Mouse (Mus musculus) right cerebral cortex, adult 18-20 months (tissue): ENCODE results near the gene Mylk4.

Experiments used
- DNase-seq: peaks from one replicate; pipeline ENCODE4 v3.0.0; 2022; ENCODE audit warnings: mixed read lengths

Gene Mylk4

DNA sequence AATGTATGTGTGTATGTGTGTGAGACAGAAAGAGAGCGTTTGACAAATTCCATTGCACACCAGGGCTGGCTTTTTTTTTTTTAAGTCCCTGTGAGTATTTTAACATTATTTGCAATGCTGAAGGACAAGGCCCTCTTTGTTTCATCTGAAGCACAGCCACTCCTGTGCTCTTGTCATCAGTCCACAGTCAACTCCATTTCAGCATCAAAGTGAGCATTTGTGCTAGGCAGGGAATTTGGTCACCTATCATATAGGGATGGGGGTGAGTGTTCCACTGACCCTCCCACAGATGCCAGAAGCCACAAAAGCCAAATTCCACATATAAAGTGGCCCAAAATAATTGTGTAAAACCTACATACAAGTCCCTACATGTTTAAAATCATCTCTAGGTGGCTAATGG lies 78.4 kb downstream of the Mylk4 start:
- no peak for DNase-seq

DNA sequence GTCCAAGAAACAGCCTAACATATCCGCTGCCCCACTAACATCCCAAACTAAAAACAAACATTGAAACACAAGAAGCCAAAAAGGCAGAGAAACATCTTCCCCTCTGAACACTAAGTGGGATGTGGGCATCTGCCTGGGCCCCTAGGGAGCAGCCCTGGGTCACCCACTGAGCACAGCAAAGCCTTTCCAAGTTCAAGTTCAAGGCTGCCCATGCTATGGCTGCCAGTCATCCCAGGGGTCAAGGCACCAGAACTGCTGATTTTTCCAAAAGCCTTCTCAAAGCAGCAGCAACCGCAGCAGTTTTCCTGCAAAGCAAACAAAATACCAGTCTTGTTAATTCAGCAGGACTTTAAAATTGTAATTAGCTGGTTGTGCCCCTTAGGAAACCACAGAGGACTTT lies 78.8 kb downstream of the Mylk4 start:
- DNase-seq: no peak

DNA sequence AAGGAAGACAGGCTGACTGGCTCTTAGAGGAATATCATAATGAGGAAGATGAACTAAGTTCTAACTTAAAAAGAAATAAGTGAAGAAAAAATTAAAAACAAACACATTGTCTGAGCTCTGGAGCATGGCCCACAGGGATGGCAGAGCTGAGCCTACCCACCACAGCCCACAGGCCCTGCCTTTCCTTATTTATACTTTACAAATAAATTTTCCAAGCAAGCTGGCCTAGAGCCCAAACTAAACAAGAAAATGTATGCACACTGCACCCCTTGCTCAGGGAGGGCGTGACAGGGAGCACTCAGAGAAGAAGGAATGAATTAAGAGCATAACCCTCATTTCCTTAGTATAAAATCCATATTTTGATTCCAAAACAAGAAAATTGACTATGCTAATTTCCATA lies 82.2 kb downstream of the Mylk4 start:
- no peak for DNase-seq

DNA sequence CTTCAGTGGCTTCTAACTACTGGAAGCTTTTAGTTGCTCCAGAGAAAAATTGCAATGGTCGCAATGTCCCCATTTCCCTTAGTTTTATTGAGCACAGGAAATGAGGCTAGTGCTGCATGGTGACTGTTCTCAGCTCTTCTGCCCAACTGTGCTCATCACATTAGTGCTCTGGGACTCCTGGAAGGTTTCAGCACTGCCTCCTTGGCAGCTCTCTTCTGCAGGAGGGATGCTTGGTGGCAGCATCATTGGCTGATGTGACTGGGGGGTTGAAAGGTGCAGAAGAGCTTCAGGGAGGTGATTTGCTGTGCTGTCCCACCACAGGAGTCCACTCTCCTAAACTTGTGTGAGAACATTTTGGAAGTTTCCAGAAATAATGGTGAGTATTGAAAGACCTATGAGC lies 84.4 kb downstream of the Mylk4 start:
- DNase-seq: no peak

DNA sequence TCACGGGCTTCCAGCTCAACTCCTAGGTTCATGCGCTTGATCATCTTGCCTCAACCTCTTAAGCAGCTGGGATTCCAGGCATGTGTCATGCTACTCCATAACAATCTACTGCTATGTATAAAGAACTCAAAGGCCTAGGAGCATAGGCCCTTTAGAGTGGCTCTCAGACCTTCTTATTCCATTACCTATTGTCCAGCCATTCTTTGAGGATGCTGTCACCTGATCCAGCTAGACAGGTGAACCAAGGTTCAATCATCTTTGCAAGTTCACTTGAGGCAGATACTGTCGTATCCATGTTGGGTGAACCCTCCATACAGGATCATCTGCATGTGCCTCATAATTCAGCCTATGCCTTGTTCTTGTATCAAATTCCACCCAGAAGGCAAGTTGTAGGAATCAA lies 84.8 kb downstream of the Mylk4 start:
- DNase-seq: no peak

DNA sequence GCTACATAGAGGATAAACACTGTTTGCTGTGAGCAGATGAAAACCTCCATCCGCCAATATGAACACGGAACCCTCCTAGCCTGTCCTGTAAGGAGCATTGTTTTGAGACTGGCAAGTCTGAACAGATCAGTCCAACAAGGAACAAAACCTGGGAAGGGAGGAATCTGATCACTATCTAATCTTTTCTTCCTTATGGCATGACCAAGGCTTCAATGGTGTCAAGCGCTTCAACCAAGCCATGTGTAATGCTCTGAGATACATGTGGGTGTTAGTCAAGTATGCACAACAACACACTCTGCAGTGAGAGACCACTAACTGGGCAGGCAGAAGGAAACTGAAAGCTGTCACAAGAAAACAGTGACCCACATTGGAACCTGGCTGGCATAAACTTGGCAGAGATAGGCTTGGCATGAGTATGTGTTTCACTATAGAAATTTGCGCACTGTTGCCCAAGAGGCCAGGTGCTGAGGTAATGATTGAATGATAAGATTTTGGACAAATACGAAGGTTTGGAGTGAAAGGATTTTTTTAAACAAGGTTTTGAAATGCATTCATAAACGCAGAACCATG lies 89.8 kb downstream of the Mylk4 start:
- no peak for DNase-seq

DNA sequence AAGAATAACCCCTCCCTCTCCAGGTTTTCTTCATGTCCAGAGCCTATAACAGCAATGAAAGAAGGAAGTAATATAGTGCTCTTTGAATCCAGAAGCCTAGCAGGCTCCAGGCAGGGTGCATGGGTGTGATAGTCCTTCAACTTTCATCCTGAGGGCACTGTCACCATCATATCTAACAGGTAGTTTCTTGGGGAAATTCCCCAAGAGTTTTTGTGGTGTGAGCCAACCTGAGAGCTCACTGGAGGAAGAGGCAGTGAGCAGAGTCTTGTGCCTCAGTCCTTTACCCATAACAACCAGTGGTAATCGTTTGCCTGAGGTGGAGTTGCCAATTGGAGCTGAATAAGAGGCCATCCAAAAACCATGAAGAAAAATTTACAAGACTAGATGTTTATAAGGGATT lies 91.2 kb downstream of the Mylk4 start:
- DNase-seq: no peak

DNA sequence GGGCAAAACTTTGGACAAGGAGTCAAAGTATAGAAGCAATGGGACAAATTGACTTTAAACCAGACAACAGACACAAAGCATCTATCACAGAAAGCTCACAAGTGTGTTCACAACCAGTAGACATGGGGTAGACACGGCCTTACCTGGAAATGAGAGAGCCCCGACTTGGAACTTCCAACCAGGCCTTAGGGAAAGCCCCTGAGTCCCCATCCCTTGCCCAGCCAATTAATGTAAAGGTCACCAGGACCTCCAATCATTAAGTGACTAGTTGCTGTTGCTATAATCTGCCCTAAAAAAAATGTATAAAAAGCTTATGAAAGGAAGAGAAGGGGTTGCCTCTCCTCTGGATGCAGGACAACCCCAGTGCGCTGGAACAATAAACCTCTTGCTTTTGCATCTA lies 93.5 kb downstream of the Mylk4 start:
- no peak for DNase-seq

DNA sequence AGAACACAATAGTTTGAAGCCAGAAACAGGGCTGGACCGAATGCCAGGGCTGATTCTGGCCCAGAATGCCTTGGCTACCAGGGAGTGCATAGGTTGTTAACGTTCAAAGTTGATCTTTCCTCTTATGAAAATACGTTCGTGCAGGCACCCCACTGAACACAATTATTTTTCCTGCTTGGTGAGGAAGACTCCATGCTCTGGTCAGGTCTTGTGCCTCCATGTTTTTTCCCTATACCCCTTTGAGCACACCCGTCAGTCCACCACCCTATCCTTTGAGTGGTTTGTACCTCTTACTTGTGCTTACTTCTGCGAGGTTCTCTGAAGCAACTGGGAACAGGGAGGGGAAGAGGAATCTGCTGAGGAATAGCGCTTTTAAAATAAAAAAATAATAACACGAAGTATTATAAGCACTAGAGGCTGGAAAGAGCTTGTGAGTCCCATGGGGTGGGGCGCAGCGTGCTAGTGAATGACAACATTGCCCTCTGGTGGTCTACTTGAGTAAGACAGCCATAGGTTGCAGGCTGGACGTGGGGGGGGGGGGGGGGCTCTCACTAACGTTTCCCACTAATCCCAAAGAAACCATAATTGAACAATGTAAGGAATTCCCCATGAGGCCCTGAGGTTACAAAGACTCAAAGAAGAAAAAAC lies 102.8 kb downstream of the Mylk4 start:
- DNase-seq: peak; percentile 68

DNA sequence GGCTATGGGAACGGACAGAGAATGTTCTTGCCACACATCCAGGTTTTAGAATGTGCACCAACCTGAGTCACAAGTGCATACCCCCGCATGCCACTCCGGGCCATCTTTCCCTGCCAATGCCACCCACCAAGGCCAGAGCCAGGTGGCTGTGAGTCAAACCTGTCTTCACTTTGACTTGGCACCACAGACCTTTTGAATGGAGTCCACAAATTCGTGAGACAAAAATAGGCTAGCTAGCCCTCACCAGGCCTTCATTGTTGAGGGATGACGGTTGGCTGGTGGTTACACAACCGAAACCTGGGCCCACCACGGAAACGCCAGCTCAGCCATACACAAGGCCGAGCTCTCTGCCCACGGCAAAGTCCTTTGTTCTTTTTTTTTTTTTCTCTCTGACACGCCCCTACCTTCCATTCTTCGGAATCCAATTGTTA lies 103.6 kb downstream of the Mylk4 start:
- no peak for DNase-seq

DNA sequence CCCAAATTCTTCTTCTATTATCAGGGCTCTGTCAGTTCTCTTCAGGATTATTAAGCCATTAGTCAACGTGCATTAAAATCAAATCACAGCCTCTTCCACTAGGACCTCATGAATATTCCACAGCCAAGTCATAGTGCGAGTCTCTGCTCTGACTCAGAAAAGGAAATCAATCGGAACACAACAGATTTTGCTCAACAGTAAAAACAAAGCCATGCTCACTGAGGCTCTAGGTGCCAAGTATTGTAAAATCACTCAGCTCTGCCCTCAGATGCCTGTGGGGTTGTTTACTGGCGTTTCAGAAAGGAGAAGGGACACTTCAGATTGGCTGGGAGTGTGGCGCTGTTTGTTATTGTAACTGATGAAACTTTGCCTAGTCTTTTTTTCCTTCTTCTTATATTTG lies 104.8 kb downstream of the Mylk4 start:
- DNase-seq: no peak

DNA sequence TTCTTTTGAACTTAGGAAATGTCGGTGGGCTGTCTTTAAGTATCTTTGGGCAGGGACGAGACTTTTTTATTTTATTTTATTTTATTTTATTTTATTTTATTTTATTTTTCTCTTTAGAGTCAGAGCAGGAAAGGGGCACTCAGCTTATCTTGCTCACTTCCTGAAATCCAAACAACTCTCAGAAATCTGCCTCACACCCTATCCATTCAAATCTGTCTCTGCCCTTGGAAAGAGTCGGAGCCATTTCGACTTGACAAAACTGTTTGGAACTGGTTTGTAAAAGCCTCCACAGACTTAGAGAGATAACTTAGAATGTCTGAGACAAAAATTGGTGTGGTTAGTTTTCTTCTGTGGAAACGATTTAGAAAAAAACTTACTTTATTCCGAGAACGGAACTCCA lies 113.0 kb downstream of the Mylk4 start:
- DNase-seq: no peak

DNA sequence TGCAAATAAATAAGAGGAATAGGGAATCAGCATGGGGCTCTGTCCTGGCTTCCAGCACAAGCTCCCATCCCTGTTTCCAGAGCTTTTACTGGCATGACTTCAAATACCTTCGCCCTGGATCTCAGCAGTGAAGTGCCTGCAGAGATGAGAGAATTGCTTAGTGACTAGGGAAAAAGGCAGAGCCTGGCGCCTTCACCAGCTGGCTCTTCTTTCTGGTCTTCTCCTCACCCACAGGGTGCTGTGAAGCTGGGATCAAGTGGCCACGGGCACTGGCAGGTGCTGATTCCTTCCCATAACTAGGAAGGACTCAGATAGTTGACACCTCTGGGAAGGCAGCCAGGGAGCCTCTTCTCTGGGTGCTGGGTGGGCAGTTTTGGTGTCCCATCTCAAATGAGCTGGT lies 115.5 kb downstream of the Mylk4 start:
- no peak for DNase-seq

DNA sequence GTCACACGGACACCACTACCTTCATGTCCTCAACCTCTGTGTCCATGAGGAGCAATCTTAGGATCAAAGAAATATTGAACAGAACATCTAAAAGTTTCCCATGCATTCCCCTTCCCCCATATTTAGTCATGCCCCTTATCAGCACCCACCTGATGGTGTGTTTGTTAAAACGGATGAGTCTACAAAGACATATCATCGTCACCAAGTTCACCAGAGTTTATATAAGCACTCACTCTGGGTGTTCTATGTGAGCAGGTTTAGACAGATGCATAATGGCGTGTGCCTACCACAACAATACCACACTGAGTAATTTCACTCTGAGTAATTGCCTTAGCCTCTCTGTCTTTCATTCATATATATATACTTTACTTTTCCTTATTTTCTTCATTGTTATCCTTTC lies 116.4 kb downstream of the Mylk4 start:
- DNase-seq: no peak

DNA sequence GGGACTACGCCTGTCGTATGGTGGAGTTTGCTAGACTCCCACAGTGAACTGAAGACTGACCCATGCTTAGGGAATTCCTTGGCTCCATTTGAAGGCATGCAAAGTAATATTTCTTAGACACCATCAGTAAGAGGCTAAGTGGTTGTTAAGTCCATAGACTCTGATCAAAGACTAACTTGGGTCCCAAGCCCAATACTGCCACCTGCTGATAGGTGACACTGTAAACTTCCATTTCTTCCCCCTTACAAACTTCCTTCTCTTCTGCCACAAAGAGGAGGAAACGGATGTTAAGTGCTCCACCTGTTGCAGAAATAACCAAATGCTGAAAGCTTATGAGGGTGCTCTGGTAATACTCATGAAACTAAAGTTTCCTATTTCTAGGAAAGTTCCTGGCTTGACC lies 121.7 kb downstream of the Mylk4 start:
- DNase-seq: no peak

DNA sequence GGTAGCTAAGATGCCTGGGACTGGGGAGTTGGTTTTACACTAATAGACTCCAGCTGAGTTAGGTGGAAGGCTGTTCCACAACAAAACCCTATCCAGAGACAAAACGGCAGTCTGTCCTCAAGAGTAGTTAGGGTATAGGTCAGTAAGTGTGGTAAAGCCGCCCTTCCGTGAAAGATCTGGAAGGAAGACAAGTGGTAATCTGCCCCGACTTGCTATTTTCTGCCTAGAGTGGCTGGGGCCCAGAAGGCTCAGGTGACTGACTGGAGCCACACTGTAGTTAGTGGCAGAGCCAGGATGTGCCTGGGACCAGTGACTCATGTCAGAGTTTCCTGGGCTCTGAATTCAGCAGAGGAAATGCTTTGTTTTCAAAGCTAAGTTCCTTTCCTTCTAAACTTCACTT lies 123.5 kb downstream of the Mylk4 start:
- no peak for DNase-seq

DNA sequence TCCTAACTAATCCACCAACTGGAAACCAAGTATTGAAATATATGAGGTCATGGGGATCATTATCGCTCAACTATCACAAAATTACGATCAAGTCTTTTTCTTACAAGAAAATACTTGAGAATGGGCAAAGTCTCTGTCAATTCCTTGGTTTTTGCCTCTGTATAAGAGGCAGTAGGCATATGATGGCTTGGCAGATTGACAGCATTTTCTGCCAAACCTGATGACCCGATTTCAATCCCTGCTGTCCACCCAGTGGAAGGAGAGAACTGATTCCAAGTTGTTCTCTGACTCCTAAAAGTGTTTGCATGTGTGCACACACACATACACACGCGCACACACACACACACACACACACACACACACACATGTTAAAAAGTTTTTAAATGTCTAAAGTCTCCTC lies 124.5 kb downstream of the Mylk4 start:
- DNase-seq: no peak

DNA sequence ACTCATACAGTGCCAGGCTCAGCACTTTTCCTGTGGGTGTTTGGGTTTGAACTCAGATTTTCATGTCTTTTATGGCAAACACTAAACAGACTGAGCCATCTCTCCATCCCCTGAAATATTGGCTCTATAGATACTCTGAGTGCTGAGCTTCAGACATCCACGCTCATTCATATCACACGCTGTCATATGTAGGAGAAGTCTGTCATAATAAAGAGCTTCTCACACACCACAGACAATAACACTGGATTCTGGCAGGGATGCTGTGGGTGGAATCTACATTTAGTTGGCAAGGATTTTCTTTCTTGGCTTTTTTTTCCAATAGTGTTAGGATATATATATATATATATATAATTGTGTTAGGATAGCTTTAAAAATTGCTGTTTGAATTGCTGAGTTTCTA lies 126.2 kb downstream of the Mylk4 start:
- peak; percentile 11 for DNase-seq
